Mouse (Mus musculus) small intestine, adult 2 months (tissue): ENCODE measurements around the gene Mical3. TPM values are rescaled to one million over a fixed set of nuclear protein-coding genes. Genes with fewer than 3 reads are reported as not detected.

Source experiments
- H3K27ac ChIP-seq: fragments of 200-500 bp; 2 replicates; pipeline ENCODE4 v1.5.1; 2012; ENCODE audit warnings: low read depth, low read length, control low read depth, inconsistent platforms; ENCODE audit not compliant: insufficient read depth
- H3K27me3 ChIP-seq: fragments of 200-500 bp; 2 replicates; pipeline ENCODE4 v1.6.1; 2012; ENCODE audit warnings: mild to moderate bottlenecking, moderate library complexity, low read length, inconsistent platforms; ENCODE audit not compliant: control insufficient read depth, insufficient read depth
- H3K36me3 ChIP-seq: fragments of 200-500 bp; 2 replicates; pipeline ENCODE4 v1.6.1; 2012; ENCODE audit warnings: mild to moderate bottlenecking, low read length, control low read depth, inconsistent platforms; ENCODE audit not compliant: control insufficient read depth, insufficient read depth
- H3K4me1 ChIP-seq: fragments of 200-500 bp; 2 replicates; pipeline ENCODE4 v1.6.1; 2012; ENCODE audit warnings: low read length, inconsistent platforms, mixed read lengths; ENCODE audit not compliant: control insufficient read depth, insufficient read depth, insufficient read length
- H3K4me3 ChIP-seq: fragments of 200-500 bp; 2 replicates; pipeline ENCODE4 v1.5.1; 2012; ENCODE audit warnings: low read depth, mild to moderate bottlenecking, control low read depth, inconsistent platforms, low read length, moderate library complexity
- CTCF ChIP-seq: fragments of 200-500 bp; IDR thresholded peaks from 2 replicates; pipeline ENCODE4 v1.5.1; 2012; ENCODE audit warnings: low read depth, mild to moderate bottlenecking, control low read depth, inconsistent platforms, low read length, moderate library complexity, mixed read lengths; ENCODE audit not compliant: insufficient replicate concordance, insufficient read length; ENCODE audit errors: extremely low read depth
- POLR2A ChIP-seq: fragments of 200-500 bp; IDR thresholded peaks from 2 replicates; pipeline ENCODE4 v1.6.1; 2012; ENCODE audit warnings: low read depth, mild to moderate bottlenecking, control low read depth, inconsistent platforms, low read length, moderate library complexity
- WGBS: fragments of 180-500 bp; shearing (Covaris S2); methylation state at CpG from one replicate; pipeline ENCODE4 v1.1.7; 2018; 5-methylcytosine and 5-hydroxymethylcytosine counted together
- polyA plus RNA-seq: library from polyadenylated mRNA; depleted of rRNA; stranded (reverse); fragments of >200 nt; gene quantifications from 2 replicates; pipeline ENCODE4 v1.2.3, GENCODE M21; 2012

Mical3 gene
- polyA plus RNA-seq, 1 experiment, result 8.9 TPM

GRCm38 (mm10) chr6:121048696-121049095 is 82.1 kb downstream of the Mical3 start:
- H3K4me3 ChIP-seq, result no peak overlapping the region
- no peaks in the 10 kb centered on the region for H3K36me3 ChIP-seq
- 72% methylated on average over 8 of the region's 8 CpGs for WGBS
- H3K27me3 ChIP-seq, result no peaks in the 10 kb centered on the region
- no peak overlapping the region for H3K27ac ChIP-seq
- TF ChIP-seq POLR2A, result no peak
- no peaks in the 10 kb centered on the region; the same call in 1 of the 2 replicates for H3K4me1 ChIP-seq

- 73% methylated on average over 20 of the region's 20 CpGs for WGBS
- H3K36me3 ChIP-seq, result peaks cover 5% of the 10 kb centered on the region
- TF ChIP-seq POLR2A (no peak), CTCF (no peak)
- H3K27ac ChIP-seq, result no peak overlapping the region
- no peaks in the 10 kb centered on the region for H3K27me3 ChIP-seq
- no peaks in the 10 kb centered on the region; the same call in 1 of the 2 replicates for H3K4me1 ChIP-seq
- no peak overlapping the region for H3K4me3 ChIP-seq
These were observed 85.3 kb downstream of the Mical3 start for GRCm38 (mm10) chr6:121045345-121046080.

- Histone ChIP-seq H3K27me3 (no peaks in the 10 kb centered on the region), H3K27ac (no peak overlapping the region), H3K4me3 (no peak overlapping the region), H3K4me1 (no peaks in the 10 kb centered on the region; the same call in 1 of the 2 replicates), H3K36me3 (peaks cover 10% of the 10 kb centered on the region)
- no peak for TF ChIP-seq CTCF
- no peak for TF ChIP-seq POLR2A
- WGBS, result 80% methylated on average over 14 of the region's 14 CpGs
These were observed 87.2 kb downstream of the Mical3 start for GRCm38 (mm10) chr6:121043434-121044189.

GRCm38 (mm10) chr6:121039719-121040118 is 91.1 kb downstream of the Mical3 start:
- H3K36me3 ChIP-seq, result peaks cover 21% of the 10 kb centered on the region
- 89% methylated on average over 3 of the region's 3 CpGs for WGBS
- no peaks in the 10 kb centered on the region for H3K27me3 ChIP-seq
- no peak overlapping the region for H3K27ac ChIP-seq
- TF ChIP-seq CTCF (no peak), POLR2A (no peak)
- no peak overlapping the region for H3K4me3 ChIP-seq
- no peaks in the 10 kb centered on the region for H3K4me1 ChIP-seq

- Histone ChIP-seq H3K4me3 (no peak overlapping the region), H3K36me3 (peaks cover 22% of the 10 kb centered on the region), H3K27ac (no peak overlapping the region), H3K27me3 (no peaks in the 10 kb centered on the region), H3K4me1 (no peaks in the 10 kb centered on the region)
- TF ChIP-seq CTCF (no peak), POLR2A (no peak)
- 88% methylated on average over 9 of the region's 9 CpGs for whole genome bisulfite sequencing
These were observed 91.5 kb downstream of the Mical3 start for GRCm38 (mm10) chr6:121039286-121039685.

- no peaks in the 10 kb centered on the region for H3K27me3 ChIP-seq
- no peaks in the 10 kb centered on the region for H3K4me1 ChIP-seq
- H3K36me3 ChIP-seq, result peaks cover 34% of the 10 kb centered on the region
- TF ChIP-seq POLR2A (no peak), CTCF (no peak)
- H3K27ac ChIP-seq, result no peak overlapping the region
- no peak overlapping the region for H3K4me3 ChIP-seq
- 74% methylated on average over 4 of the region's 4 CpGs for WGBS
These were observed 93.7 kb downstream of the Mical3 start for GRCm38 (mm10) chr6:121037086-121037485.

- 76% methylated on average over 3 of the region's 3 CpGs for WGBS
- H3K36me3 ChIP-seq, result peaks cover 30% of the 10 kb centered on the region
- TF ChIP-seq POLR2A (no peak), CTCF (no peak)
These were observed 94.9 kb downstream of the Mical3 start for GRCm38 (mm10) chr6:121035929-121036328.

More at GRCm38 (mm10) chr6:121035929-121036328, 94.9 kb downstream of the Mical3 start:
- no peaks in the 10 kb centered on the region for H3K4me1 ChIP-seq
- no peak overlapping the region for H3K4me3 ChIP-seq
- H3K27me3 ChIP-seq, result no peaks in the 10 kb centered on the region
- no peak overlapping the region for H3K27ac ChIP-seq
